Mouse (Mus musculus) spleen, adult 2 months (tissue): Measurements from ENCODE around the gene Arid1b. TPM values are rescaled to one million over a fixed set of nuclear protein-coding genes. Genes with fewer than 3 reads are reported as not detected.

Experiments used
- DNase-seq, 2 experiments: peaks; one replicate each; pipeline versions ENCODE4 v3.0.0 to v3.0.0-alpha.2; 2012 to 2021; ENCODE audit warnings: low spot score in 2 of 2, low read depth in 1 of 2
- H3K27ac ChIP-seq: fragments of 200-500 bp; 2 replicates; pipeline ENCODE4 v1.5.1; 2012; ENCODE audit warnings: low read length, inconsistent platforms; ENCODE audit not compliant: insufficient read depth
- H3K27me3 ChIP-seq: fragments of 200-500 bp; 2 replicates; pipeline ENCODE4 v1.6.1; 2012; ENCODE audit warnings: mild to moderate bottlenecking, moderate library complexity, low read length, inconsistent platforms; ENCODE audit not compliant: control insufficient read depth, insufficient read depth
- H3K36me3 ChIP-seq: fragments of 200-500 bp; 2 replicates; pipeline ENCODE4 v1.6.1; 2012; ENCODE audit warnings: mild to moderate bottlenecking, low read length, inconsistent platforms; ENCODE audit not compliant: control insufficient read depth, insufficient read depth
- H3K4me1 ChIP-seq: fragments of 200-500 bp; 2 replicates; pipeline ENCODE4 v1.6.1; 2011; ENCODE audit warnings: inconsistent platforms; ENCODE audit not compliant: control insufficient read depth, insufficient read depth, insufficient read length
- H3K4me3 ChIP-seq: fragments of 200-500 bp; 2 replicates; pipeline ENCODE4 v1.5.1; 2011; ENCODE audit warnings: mild to moderate bottlenecking, inconsistent platforms; ENCODE audit not compliant: insufficient read depth, insufficient read length; ENCODE audit errors: extremely low read depth
- CTCF ChIP-seq: fragments of 200-500 bp; IDR thresholded peaks from 2 replicates; pipeline ENCODE4 v1.5.1; 2011; ENCODE audit warnings: mild to moderate bottlenecking, inconsistent platforms; ENCODE audit not compliant: insufficient read depth, insufficient read length, insufficient replicate concordance; ENCODE audit errors: extremely low read depth
- POLR2A ChIP-seq: fragments of 200-500 bp; IDR thresholded peaks from 2 replicates; pipeline ENCODE4 v1.6.1; 2011; ENCODE audit warnings: low read depth, low read length, inconsistent platforms
- WGBS: fragments of 180-500 bp; shearing (Covaris S2); methylation state at CpG from one replicate; pipeline ENCODE4 v1.1.7; 2018; 5-methylcytosine and 5-hydroxymethylcytosine counted together
- polyA plus RNA-seq: library from polyadenylated mRNA; depleted of rRNA; stranded (reverse); fragments of >200 nt; gene quantifications from 2 replicates; pipeline ENCODE4 v1.2.3, GENCODE M21; 2012

The Arid1b gene
- polyA plus RNA-seq, 1 experiment = 53.5 TPM

- no peak for TF ChIP-seq POLR2A
- no peak for TF ChIP-seq CTCF
- 44% methylated on average over 2 of the region's 2 CpGs for WGBS
- no peak overlapping the region for H3K27ac ChIP-seq
- no peaks in the 10 kb centered on the region for H3K4me1 ChIP-seq
- no peak for DNase-seq
- H3K36me3 ChIP-seq = peaks cover 3% of the 10 kb centered on the region; the same call in 1 of the 2 replicates
- no peak overlapping the region for H3K4me3 ChIP-seq
- no peaks in the 10 kb centered on the region for H3K27me3 ChIP-seq
Measured at GRCm38 (mm10) chr17:5232180-5232579, 238.0 kb downstream of the Arid1b start.

GRCm38 (mm10) chr17:5233991-5234390 lies 239.9 kb downstream of the Arid1b start:
- H3K27ac ChIP-seq = no peak overlapping the region
- 100% methylated on average over 1 of the region's 1 CpGs for WGBS

GRCm38 (mm10) chr17:5235057-5235456 lies 240.9 kb downstream of the Arid1b start:
- Histone ChIP-seq H3K36me3 (no peaks in the 10 kb centered on the region), H3K4me1 (peaks cover 7% of the 10 kb centered on the region; the same call in 1 of the 2 replicates), H3K27ac (no peak overlapping the region), H3K27me3 (no peaks in the 10 kb centered on the region), H3K4me3 (no peak overlapping the region)
- 90% methylated on average over 9 of the region's 9 CpGs for WGBS
- TF ChIP-seq POLR2A (no peak), CTCF (no peak)
- DNase-seq = no peak

More at GRCm38 (mm10) chr17:5233991-5234390, 239.9 kb downstream of the Arid1b start:
- Histone ChIP-seq H3K4me1 (peaks cover 4% of the 10 kb centered on the region; the same call in 1 of the 2 replicates), H3K4me3 (no peak overlapping the region), H3K27me3 (no peaks in the 10 kb centered on the region), H3K36me3 (peaks cover 3% of the 10 kb centered on the region; the same call in 1 of the 2 replicates)
- no peak for DNase-seq
- TF ChIP-seq CTCF (no peak), POLR2A (no peak)

- Histone ChIP-seq H3K27me3 (no peaks in the 10 kb centered on the region), H3K4me3 (no peak overlapping the region), H3K36me3 (0 out of 2 replicates have a peak, but pooled peaks cover 2% of the 10 kb centered on the region), H3K4me1 (peaks cover 11% of the 10 kb centered on the region; the same call in 1 of the 2 replicates), H3K27ac (no peak overlapping the region)
- no peak for DNase-seq
- TF ChIP-seq POLR2A (no peak), CTCF (no peak)
- 60% methylated on average over 3 of the region's 3 CpGs for WGBS
Measured at GRCm38 (mm10) chr17:5237765-5238164, 243.6 kb downstream of the Arid1b start.

- 0 out of 2 replicates have a peak, but pooled peaks cover 4% of the 10 kb centered on the region for H3K36me3 ChIP-seq
- peak overlapping the region; percentile 35 for H3K27ac ChIP-seq
- H3K4me1 ChIP-seq = peaks cover 11% of the 10 kb centered on the region; the same call in 1 of the 2 replicates
- 6% methylated on average over 16 of the region's 16 CpGs for WGBS
- TF ChIP-seq POLR2A (no peak), CTCF (no peak)
- DNase-seq = peak; percentile 44 to 59
- H3K4me3 ChIP-seq = no peak overlapping the region
- no peaks in the 10 kb centered on the region for H3K27me3 ChIP-seq
Measured at GRCm38 (mm10) chr17:5238387-5239245, 244.5 kb downstream of the Arid1b start.

- WGBS = 94% methylated on average over 2 of the region's 2 CpGs
- no peak for DNase-seq
- Histone ChIP-seq H3K4me3 (no peak overlapping the region), H3K36me3 (0 out of 2 replicates have a peak, but pooled peaks cover 6% of the 10 kb centered on the region), H3K4me1 (peaks cover 12% of the 10 kb centered on the region; the same call in 1 of the 2 replicates), H3K27ac (no peak overlapping the region), H3K27me3 (no peaks in the 10 kb centered on the region)
- TF ChIP-seq CTCF (no peak), POLR2A (no peak)
Measured at GRCm38 (mm10) chr17:5244526-5244925, 250.4 kb downstream of the Arid1b start.

- DNase-seq = no peak
- 0 out of 2 replicates have a peak, but pooled peaks cover 6% of the 10 kb centered on the region for H3K36me3 ChIP-seq
- no peak overlapping the region for H3K27ac ChIP-seq
- no peak overlapping the region for H3K4me3 ChIP-seq
- 78% methylated on average over 11 of the region's 11 CpGs for WGBS
- H3K4me1 ChIP-seq = peaks cover 8% of the 10 kb centered on the region; the same call in 1 of the 2 replicates
- H3K27me3 ChIP-seq = no peaks in the 10 kb centered on the region
- TF ChIP-seq CTCF = no peak
- TF ChIP-seq POLR2A = no peak
Measured at GRCm38 (mm10) chr17:5246688-5247087, 252.6 kb downstream of the Arid1b start.
